Mouse (Mus musculus) neural tube, embryonic 14.5 days (tissue): ENCODE results near the gene Prss12. TPM values are rescaled to one million over a fixed set of nuclear protein-coding genes. Genes with fewer than 3 reads are reported as not detected.

ENCODE experiments used
- ATAC-seq: fragments of 200-750 bp; cut with Nextera tagmentation; 2 replicates; pipeline ENCODE4 v1.8.0; 2017; ENCODE audit warnings: low read depth, mild to moderate bottlenecking, moderate TSS enrichment, moderate library complexity
- H3K27ac ChIP-seq: fragments of 300-500 bp; sonication (generic); 2 replicates; pipeline ENCODE4 v1.5.1; 2014; ENCODE audit warnings: low read depth, mild to moderate bottlenecking, control low read depth, low read length, moderate library complexity, mixed read lengths
- H3K27me3 ChIP-seq: fragments of 300-500 bp; sonication (generic); 2 replicates; pipeline ENCODE4 v1.6.1; 2014; ENCODE audit warnings: low read length; ENCODE audit not compliant: control insufficient read depth, insufficient read depth
- H3K36me3 ChIP-seq: fragments of 300-500 bp; sonication (generic); 2 replicates; pipeline ENCODE4 v1.6.1; 2014; ENCODE audit warnings: low read length, mixed read lengths; ENCODE audit not compliant: control insufficient read depth, insufficient read depth
- H3K4me1 ChIP-seq: fragments of 300-500 bp; sonication (generic); 2 replicates; pipeline ENCODE4 v1.6.1; 2014; ENCODE audit warnings: low read length; ENCODE audit not compliant: control insufficient read depth, insufficient read depth
- H3K4me2 ChIP-seq: fragments of 300-500 bp; sonication (generic); 2 replicates; pipeline ENCODE4 v1.6.1; 2014; ENCODE audit warnings: mild to moderate bottlenecking, low read depth, low read length, control low read depth
- H3K4me3 ChIP-seq: fragments of 300-500 bp; sonication (generic); 2 replicates; pipeline ENCODE4 v1.5.1; 2014; ENCODE audit warnings: low read depth, low read length, control low read depth, mixed read lengths
- H3K9ac ChIP-seq: fragments of 300-500 bp; sonication (generic); replicated peaks from 2 replicates; pipeline ENCODE4 v1.6.1; 2014; ENCODE audit warnings: low read depth, mild to moderate bottlenecking, control low read depth, low read length, mixed read lengths
- H3K9me3 ChIP-seq: fragments of 300-500 bp; sonication (generic); 2 replicates; pipeline ENCODE4 v1.6.1; 2016; ENCODE audit warnings: low read length; ENCODE audit not compliant: control insufficient read depth
- WGBS: fragments of 180-500 bp; shearing (Covaris S2); extraction: QIAGEN DNeasy Blood & Tissue Kit; methylation state at CpG from one replicate; pipeline ENCODE4 v1.1.7; 2014; 5-methylcytosine and 5-hydroxymethylcytosine counted together
- polyA plus RNA-seq: library from polyadenylated mRNA; unstranded; fragments of >200 nt; fragmentation: Nextera tagmentation; extraction: Ambion mirVana; gene quantifications from 2 replicates; pipeline ENCODE4 v1.2.1, GENCODE M21; 2014

Gene Prss12
- 20.1 and 23.1 TPM in 2 replicates for polyA plus RNA-seq

DNA sequence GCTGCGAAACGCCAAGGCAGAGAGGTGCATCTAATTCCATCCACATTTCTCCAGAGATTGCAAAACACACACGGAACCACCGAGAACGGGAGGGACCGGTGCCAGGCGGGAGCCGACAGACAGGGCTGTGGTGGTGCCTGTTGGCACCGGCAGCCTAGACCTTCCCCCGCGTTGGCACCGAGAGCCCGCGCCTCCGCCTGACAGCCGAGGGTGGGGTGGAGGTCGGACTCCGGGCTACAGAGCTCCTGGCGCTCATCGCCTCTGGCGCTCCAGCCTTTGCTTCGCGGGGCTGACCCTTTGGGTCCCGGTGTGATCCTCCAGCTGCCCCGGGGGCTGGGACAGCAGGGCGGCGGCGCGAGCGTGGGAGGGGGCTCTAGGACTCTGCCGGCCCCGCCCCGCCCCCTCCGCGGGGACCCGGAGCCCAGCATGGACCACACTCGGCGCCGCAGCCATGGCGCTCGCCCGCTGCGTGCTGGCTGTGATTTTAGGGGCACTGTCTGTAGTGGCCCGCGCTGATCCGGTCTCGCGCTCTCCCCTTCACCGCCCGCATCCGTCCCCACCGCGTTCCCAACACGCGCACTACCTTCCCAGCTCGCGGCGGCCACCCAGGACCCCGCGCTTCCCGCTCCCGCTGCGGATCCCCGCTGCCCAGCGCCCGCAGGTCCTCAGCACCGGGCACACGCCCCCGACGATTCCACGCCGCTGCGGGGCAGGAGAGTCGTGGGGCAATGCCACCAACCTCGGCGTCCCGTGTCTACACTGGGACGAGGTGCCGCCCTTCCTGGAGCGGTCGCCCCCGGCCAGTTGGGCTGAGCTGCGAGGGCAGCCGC lies at the start of gene Prss12:
Gene Prss12, plus strand, starts transcription at position 206 of the 830 bp plus-strand sequence.
- no peaks in the 10 kb centered on the region for H3K36me3 ChIP-seq
- no peaks in the 10 kb centered on the region for H3K4me1 ChIP-seq
- H3K27me3 ChIP-seq = no peaks in the 10 kb centered on the region; the same call in 1 of the 2 replicates
- peak; percentile 88 for ATAC-seq
- H3K4me3 ChIP-seq = peak within 1 kb of the TSS; percentile 77
- H3K27ac ChIP-seq = peak within 1 kb of the TSS; percentile 22; the same call in 1 of the 2 replicates
- peak within 1 kb of the TSS; percentile 99 for H3K4me2 ChIP-seq
- WGBS = under 1% methylated on average over 68 of the region's 84 CpGs
- peak within 1 kb of the TSS; percentile 73 for H3K9ac ChIP-seq
- no peaks in the 10 kb centered on the region for H3K9me3 ChIP-seq

- ATAC-seq = no peak
- Histone ChIP-seq H3K27me3 (no peaks in the 10 kb centered on the region), H3K9me3 (no peaks in the 10 kb centered on the region), H3K4me2 (no peak overlapping the region), H3K27ac (no peak overlapping the region), H3K4me3 (no peak overlapping the region), H3K4me1 (no peaks in the 10 kb centered on the region), H3K36me3 (no peaks in the 10 kb centered on the region), H3K9ac (no peak overlapping the region)
- 82% methylated on average over 9 of the region's 9 CpGs for WGBS
Observed at GRCm38 (mm10) chr3:123397562-123398481, 48.9 kb upstream of the Prss12 start.

DNA sequence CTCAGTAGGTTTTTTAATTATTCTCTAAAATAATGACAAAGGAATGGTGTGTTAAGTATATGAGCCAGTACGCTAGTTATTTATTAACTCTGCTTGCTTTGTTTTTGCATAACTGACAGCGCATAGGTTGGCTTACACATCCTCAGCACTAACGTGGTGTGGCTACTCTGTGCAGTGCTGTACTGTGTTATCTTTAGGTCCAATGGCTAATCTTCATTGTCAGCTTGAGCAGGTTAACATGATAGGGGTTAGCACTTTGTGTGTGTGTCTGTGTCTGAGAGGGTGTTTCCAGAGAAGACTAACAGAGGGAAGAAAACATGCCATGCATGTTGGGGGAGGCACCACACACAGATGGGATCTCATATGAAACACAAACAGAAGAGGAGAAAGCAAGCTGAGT lies 41.8 kb upstream of the Prss12 start:
- no peak for ATAC-seq
- Histone ChIP-seq H3K9ac (no peak overlapping the region), H3K27ac (no peak overlapping the region), H3K4me2 (no peak overlapping the region), H3K4me3 (no peak overlapping the region), H3K27me3 (no peaks in the 10 kb centered on the region), H3K36me3 (no peaks in the 10 kb centered on the region), H3K4me1 (no peaks in the 10 kb centered on the region), H3K9me3 (no peaks in the 10 kb centered on the region)
- 80% methylated on average over 3 of the region's 3 CpGs for WGBS

DNA sequence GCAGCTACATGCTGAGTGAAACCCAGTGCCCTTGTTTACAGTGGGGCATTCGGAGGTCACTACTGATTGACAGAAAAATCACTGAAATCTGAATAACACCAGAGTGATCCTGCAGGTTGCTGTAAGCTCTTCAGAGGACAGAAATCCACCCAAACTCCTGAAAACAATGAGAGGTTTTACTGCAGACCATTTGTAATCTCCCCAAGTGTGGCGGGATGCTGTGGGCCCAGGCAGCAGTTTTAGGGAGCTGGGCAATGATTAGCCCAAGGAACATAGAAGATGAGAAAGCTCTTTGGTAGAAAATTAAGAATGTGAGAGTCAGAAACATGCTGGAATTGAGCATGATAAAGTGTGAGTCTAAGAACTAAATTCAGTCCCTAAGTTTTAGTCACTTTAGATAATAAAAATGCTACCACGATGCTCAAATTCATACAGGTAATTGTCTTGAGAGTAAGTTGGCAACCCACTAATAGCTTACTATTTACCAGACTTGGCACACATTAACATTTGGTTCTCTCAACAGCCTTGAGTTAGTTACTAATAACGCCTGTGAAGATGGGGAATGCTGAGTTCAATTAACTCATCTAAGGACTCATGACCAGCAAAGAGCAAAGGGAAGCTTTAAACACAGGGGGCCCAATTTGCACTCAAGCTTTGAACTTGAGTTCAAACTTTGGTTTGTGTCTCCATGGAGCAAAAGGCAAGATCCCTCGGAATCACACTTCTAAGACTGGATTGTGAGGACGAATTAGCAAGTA lies 34.7 kb upstream of the Prss12 start:
- H3K9ac ChIP-seq = no peak overlapping the region
- H3K9me3 ChIP-seq = no peaks in the 10 kb centered on the region
- H3K36me3 ChIP-seq = no peaks in the 10 kb centered on the region
- no peaks in the 10 kb centered on the region for H3K27me3 ChIP-seq
- H3K27ac ChIP-seq = no peak overlapping the region
- no peak overlapping the region for H3K4me2 ChIP-seq
- no peak overlapping the region for H3K4me3 ChIP-seq
- no peaks in the 10 kb centered on the region for H3K4me1 ChIP-seq
- 73% methylated on average over 6 of the region's 6 CpGs for WGBS
- ATAC-seq = no peak

- no peak for ATAC-seq
- no peak overlapping the region for H3K27ac ChIP-seq
- WGBS = 27% methylated on average over 5 of the region's 5 CpGs
Observed at GRCm38 (mm10) chr3:123413173-123413572, 33.5 kb upstream of the Prss12 start.

DNA sequence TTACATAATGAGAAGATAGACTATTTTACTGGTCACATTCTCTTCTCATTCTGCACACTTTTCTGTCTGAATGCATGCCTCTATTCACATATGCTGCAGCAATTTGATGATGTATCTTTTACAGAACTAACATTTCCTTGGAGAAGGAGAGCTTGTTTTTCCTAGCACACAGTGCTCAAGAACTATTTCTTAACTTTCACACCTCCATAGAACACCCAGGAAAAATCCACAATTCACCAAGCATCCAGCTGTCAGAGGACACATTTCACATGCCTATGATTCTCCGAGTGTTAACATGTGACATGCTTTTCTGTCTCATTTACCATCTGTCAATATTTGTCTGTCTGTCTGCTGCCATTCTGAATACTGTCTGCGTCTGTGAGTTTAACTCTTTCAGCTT lies 21.1 kb upstream of the Prss12 start:
- 63% methylated on average over 2 of the region's 2 CpGs for WGBS
- no peak overlapping the region for H3K27ac ChIP-seq
- no peak overlapping the region for H3K4me2 ChIP-seq
- H3K36me3 ChIP-seq = no peaks in the 10 kb centered on the region
- ATAC-seq = no peak
- H3K9ac ChIP-seq = no peak overlapping the region
- no peaks in the 10 kb centered on the region for H3K9me3 ChIP-seq
- H3K27me3 ChIP-seq = no peaks in the 10 kb centered on the region
- H3K4me1 ChIP-seq = no peaks in the 10 kb centered on the region
- H3K4me3 ChIP-seq = no peak overlapping the region

More at GRCm38 (mm10) chr3:123413173-123413572, 33.5 kb upstream of the Prss12 start:
- H3K9ac ChIP-seq = no peak overlapping the region
- H3K4me1 ChIP-seq = no peaks in the 10 kb centered on the region
- H3K36me3 ChIP-seq = no peaks in the 10 kb centered on the region
- no peaks in the 10 kb centered on the region for H3K9me3 ChIP-seq
- H3K4me3 ChIP-seq = no peak overlapping the region
- no peaks in the 10 kb centered on the region for H3K27me3 ChIP-seq
- no peak overlapping the region for H3K4me2 ChIP-seq

GRCm38 (mm10) chr3:123428005-123428404 lies 18.7 kb upstream of the Prss12 start:
- H3K4me1 ChIP-seq = no peaks in the 10 kb centered on the region
- H3K4me3 ChIP-seq = no peak overlapping the region
- no peaks in the 10 kb centered on the region for H3K36me3 ChIP-seq
- no peak for ATAC-seq
- H3K9ac ChIP-seq = no peak overlapping the region
- no peak overlapping the region for H3K27ac ChIP-seq
- H3K4me2 ChIP-seq = no peak overlapping the region
- 66% methylated on average over 4 of the region's 4 CpGs for WGBS
- no peaks in the 10 kb centered on the region for H3K9me3 ChIP-seq
- H3K27me3 ChIP-seq = no peaks in the 10 kb centered on the region

DNA sequence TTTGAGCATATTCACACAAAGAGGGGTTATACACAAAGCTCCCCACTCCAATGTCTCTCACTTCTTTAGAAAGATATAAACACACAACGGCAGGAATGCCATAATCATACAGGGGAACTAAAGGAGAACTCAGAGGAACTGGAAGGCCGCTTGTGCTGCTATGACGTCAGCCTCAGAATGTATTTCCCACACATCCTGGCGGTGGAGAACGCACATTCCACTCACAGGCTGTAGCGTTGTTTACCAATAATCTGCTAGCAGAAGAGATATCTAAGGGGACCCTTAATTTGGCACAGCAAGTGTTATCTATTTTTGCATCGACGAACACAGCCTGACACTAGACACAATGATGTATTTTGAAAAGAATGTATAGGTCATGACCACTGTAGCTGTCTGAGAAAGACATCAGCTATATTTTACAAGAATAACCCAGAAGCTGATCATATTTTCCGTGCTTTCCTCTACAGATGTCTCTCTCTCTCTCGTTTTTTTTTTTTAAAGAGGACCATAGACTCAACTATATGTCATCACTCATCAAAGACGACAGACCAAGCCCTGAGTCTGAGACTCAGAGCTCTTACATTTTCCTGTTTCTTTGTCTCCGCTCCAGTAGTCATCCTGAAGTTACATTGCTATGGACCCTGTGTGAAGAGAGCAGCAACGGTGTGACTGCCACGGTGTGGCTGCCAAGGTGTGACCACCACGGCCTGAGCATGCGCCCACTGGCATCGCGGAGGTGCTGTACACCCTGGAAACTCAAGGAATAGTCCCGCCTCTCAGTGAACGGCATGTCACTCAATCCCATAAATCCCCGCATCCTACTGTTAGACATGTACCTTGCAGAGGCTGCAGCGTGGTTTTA lies 16.9 kb upstream of the Prss12 start:
- no peak overlapping the region for H3K4me3 ChIP-seq
- H3K9me3 ChIP-seq = no peaks in the 10 kb centered on the region
- 87% methylated on average over 22 of the region's 22 CpGs for WGBS
- H3K4me1 ChIP-seq = no peaks in the 10 kb centered on the region
- H3K27me3 ChIP-seq = no peaks in the 10 kb centered on the region
- H3K9ac ChIP-seq = no peak overlapping the region
- no peaks in the 10 kb centered on the region for H3K36me3 ChIP-seq
- H3K4me2 ChIP-seq = no peak overlapping the region
- no peak for ATAC-seq
- no peak overlapping the region for H3K27ac ChIP-seq
